In the genomic region with DNA sequence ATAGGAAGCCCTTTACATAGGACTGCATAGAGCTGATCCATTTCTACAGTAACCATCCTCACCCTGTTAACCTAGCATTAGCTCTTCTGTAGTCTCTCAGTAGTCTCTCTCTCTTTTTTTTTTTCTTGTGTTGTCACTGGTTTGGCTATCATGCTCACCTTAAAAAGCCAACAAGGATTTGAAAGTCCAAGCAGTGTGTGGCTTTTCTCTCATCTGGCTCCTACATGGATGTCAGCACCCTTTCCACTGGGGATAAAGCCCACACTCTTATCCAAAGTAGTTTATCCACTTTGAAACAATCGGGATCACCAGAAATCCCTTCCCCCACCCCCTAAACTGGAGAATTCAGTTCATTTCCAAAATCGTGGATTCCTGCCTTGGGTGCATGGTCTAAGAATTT, we compare ENCODE assay signal across 27 mouse cellular contexts. TPM values are rescaled to one million over a fixed set of nuclear protein-coding genes. Genes with fewer than 3 reads are reported as not detected.
"Had no signal": no experiment of that assay in that cellular context is flagged by ENCODE, and none has a peak within 500 bp of the region (broad histone marks: within the 10 kb centered on the region; RNA-seq: fewer than 3 reads in every experiment).

No protein-coding gene starts in this region.

- H3K9ac ChIP-seq: kidney, embryonic 15.5 days; liver, embryonic 13.5 days had no signal

- H3K4me3 ChIP-seq: kidney, embryonic 15.5 days; left cerebral cortex, adult 2 months; liver, embryonic 13.5 days; megakaryocyte, embryonic 14.5 days; midbrain, embryonic 10.5 days had no signal

- DNase-seq: kidney, postnatal 10 days; kidney, postnatal 36 days; layer of hippocampus, postnatal 36 days; liver, embryonic 13.5 days; lung, adult 2 months; lung, postnatal 36 days; midbrain, embryonic 14.5 days; thymus, adult 18-20 months; thymus, postnatal 36 days had no signal

- H3K36me3 ChIP-seq: kidney, embryonic 15.5 days; liver, embryonic 13.5 days; midbrain, embryonic 10.5 days had no signal

- H3K4me1 ChIP-seq: kidney, embryonic 15.5 days; liver, embryonic 13.5 days; megakaryocyte, embryonic 14.5 days; midbrain, embryonic 10.5 days had no signal

- H3K27me3 ChIP-seq: kidney, embryonic 15.5 days; liver, embryonic 13.5 days; megakaryocyte, embryonic 14.5 days had no signal

- H3K9me3 ChIP-seq: kidney, embryonic 15.5 days; liver, embryonic 13.5 days; megakaryocyte, embryonic 14.5 days; midbrain, embryonic 10.5 days had no signal

- H3K4me2 ChIP-seq: kidney, embryonic 15.5 days; liver, embryonic 13.5 days had no signal

- H3K27ac ChIP-seq: kidney, embryonic 15.5 days; left cerebral cortex, adult 2 months; liver, embryonic 13.5 days; midbrain, embryonic 10.5 days had no signal

RNA-seq across cellular contexts. Expression of a gene that starts 6.7 kb away (rescaled TPM):
- total RNA-seq: layer of hippocampus, adult 8-10 months; layer of hippocampus, postnatal 10 days; layer of hippocampus, postnatal 36 days; left cerebral cortex, adult 2 months; left cerebral cortex, postnatal 10 days; left cerebral cortex, postnatal 36 days; liver, adult 2 months had no signal
- polyA plus RNA-seq: limb, embryonic 11.5 days; liver, adult 2 months; liver, embryonic 13.5 days; liver, embryonic 16.5 days; lung, embryonic 16.5 days; midbrain, embryonic 10.5 days; midbrain, embryonic 14.5 days; midbrain, postnatal 0 days; neural tube, embryonic 11.5 days; neural tube, embryonic 14.5 days; small intestine, adult 2 months; spleen, adult 2 months; stomach, embryonic 16.5 days had no signal

RNA-seq across cellular contexts. Expression of a gene that starts 32.1 kb away (rescaled TPM):
- polyA plus RNA-seq: midbrain, embryonic 14.5 days; neural tube, embryonic 11.5 days; neural tube, embryonic 14.5 days had no signal

RNA-seq across cellular contexts. Expression of a gene that starts 53.7 kb away (rescaled TPM):
- total RNA-seq: layer of hippocampus, adult 8-10 months; layer of hippocampus, postnatal 10 days; layer of hippocampus, postnatal 36 days; left cerebral cortex, adult 2 months; left cerebral cortex, postnatal 10 days; left cerebral cortex, postnatal 36 days; midbrain, postnatal 0 days had no signal
- polyA plus RNA-seq: kidney, embryonic 15.5 days; limb, embryonic 11.5 days; liver, embryonic 13.5 days; liver, embryonic 16.5 days; lung, embryonic 16.5 days; midbrain, embryonic 10.5 days; midbrain, embryonic 14.5 days; midbrain, postnatal 0 days; neural tube, embryonic 11.5 days; neural tube, embryonic 14.5 days; small intestine, adult 2 months had no signal
